Mouse (Mus musculus) lung, postnatal 4 days (tissue): ENCODE measurements around the gene Atp2c1.

Experiments
- DNase-seq, 2 experiments: peaks; one replicate each; pipeline ENCODE4 v3.0.0; 2021

Atp2c1 gene

DNA sequence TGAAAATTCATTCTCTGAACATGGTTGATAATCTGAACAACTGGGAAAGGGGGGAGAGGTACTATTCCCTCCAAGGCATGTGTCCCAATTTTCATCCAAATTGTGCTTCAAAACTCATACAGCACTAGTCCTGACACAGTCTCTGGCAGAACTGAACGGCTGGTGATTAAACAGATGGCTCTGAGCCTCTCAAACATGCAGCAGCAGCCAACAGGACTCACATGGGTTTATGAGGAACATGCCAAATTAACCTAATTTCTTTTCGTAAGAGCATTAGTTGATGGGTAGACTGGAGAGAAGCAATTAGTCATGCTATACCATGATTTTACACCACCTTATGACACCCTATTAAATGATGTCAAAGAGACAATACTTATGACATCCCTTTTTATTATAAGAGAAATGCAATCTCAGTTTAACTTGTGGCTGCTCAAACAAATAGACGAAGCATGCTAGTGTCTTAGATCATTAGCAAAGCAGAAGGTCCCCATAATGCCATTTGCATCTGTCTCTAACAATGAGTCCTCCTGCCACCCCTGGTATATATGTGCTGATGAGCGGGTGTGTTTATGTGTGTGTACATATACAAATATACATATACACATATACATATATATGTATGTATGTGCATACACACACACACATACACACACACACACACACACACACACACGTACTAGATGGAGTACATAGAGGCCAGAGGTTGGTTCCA is 163.4 kb downstream of the Atp2c1 start:
- no peak for DNase-seq

DNA sequence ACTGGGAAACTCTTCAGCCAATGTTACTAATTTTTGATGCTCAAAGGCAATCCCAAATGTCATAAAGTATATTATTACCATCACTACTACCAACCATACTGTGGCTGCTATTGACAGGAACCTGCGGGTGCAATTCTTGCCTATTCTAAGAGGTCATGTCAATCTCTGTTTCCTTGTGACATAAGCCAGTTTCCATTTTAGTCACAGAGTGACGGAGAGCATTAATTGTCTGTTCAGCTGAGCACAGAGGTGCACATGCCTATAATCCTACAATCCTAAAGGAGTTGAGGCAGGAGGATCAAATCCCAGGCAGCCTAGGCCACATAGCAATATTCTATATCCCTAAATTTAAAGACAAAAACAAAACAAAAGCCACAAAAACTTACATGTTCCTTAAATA is 164.9 kb downstream of the Atp2c1 start:
- no peak for DNase-seq
